Mouse (Mus musculus): ENCODE measurements around the gene Il5. TPM values are rescaled to one million over a fixed set of nuclear protein-coding genes. Genes with fewer than 3 reads are reported as not detected.

Gene Il5
- polyA plus RNA-seq (2015; fragmentation: Nextera tagmentation; extraction: Ambion mirVana), result not detected in 2 replicates

- no peaks in the 10 kb centered on the region for H3K4me1 ChIP-seq (ENCODE audit: insufficient read depth, low read length)
Observed at GRCm38 (mm10) chr11:53720715-53721114, at the start of gene Il5. Gene Il5, plus strand, starts transcription at chr11:53720794.

DNA sequence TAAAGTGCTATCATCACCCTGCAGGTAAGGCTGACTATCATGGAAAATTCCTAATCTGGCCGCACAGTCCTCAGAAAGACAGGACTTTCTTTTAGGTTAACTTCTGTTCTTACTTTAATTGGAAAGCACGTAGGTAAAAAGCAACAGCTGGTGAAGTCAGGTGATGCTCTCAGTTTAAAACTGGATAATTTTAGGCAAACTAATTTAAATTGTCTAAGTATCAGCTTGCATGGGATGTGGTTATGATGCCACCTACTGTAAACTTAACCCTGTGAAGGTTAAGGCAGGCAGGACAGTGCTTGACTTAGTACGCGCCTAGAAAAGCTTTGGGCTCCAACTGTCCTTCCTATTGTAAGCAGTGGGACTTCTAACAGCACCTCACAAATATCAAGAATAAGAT, 49.2 kb upstream of the Il5 start:
- Histone ChIP-seq H3K4me3 (ENCODE audit: low read length) (no peak overlapping the region), H3K9me3 (ENCODE audit: low read length) (no peaks in the 10 kb centered on the region), H3K4me1 (ENCODE audit: insufficient read depth, low read length) (no peaks in the 10 kb centered on the region), H3K27ac (ENCODE audit: low read length) (no peak overlapping the region), H3K9ac (replicated peaks; ENCODE audit: low read length) (no peak overlapping the region), H3K36me3 (ENCODE audit: insufficient read depth, low read length) (peaks cover 51% of the 10 kb centered on the region), H3K4me2 (replicated peaks; ENCODE audit: low read depth, low read length) (no peak overlapping the region), H3K27me3 (ENCODE audit: insufficient read depth, low read length) (no peaks in the 10 kb centered on the region)
- 96% methylated on average over 4 of the region's 4 CpGs for WGBS
- no peak for ATAC-seq (ENCODE audit: low FRiP score, low TSS enrichment)

More at GRCm38 (mm10) chr11:53720715-53721114, at the start of gene Il5:
- Histone ChIP-seq H3K4me2 (replicated peaks; ENCODE audit: low read depth, low read length) (no peak within 1 kb of the TSS), H3K27me3 (ENCODE audit: insufficient read depth, low read length) (no peaks in the 10 kb centered on the region), H3K9ac (replicated peaks; ENCODE audit: low read length) (no peak within 1 kb of the TSS), H3K4me3 (ENCODE audit: low read length) (no peak within 1 kb of the TSS), H3K27ac (ENCODE audit: low read length) (no peak within 1 kb of the TSS), H3K9me3 (ENCODE audit: low read length) (no peaks in the 10 kb centered on the region), H3K36me3 (ENCODE audit: insufficient read depth, low read length) (no peaks in the 10 kb centered on the region)
- no peak for ATAC-seq (ENCODE audit: low FRiP score, low TSS enrichment)
- WGBS, result 77% methylated on average over 6 of the region's 6 CpGs

DNA sequence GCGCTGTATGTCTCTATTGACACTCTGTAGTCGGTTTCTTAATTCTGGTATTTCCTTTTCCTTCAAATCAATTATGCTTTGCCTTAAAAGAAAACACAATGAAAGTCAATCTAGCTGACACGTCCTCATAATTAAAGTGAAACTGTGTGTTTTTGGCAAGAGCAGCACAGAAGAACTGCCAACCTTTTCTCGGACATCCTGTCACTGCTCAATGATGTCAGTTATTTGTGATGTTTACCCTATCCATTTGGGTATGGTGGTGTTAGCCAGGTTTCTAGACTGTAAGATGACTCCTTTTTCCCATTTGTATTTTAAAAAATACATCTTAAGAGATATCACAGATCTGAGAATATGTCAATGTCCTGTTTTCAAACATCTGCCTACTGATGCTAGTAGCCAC, 40.5 kb upstream of the Il5 start:
- Histone ChIP-seq H3K27ac (ENCODE audit: low read length) (no peak overlapping the region), H3K4me1 (ENCODE audit: insufficient read depth, low read length) (no peaks in the 10 kb centered on the region), H3K4me2 (replicated peaks; ENCODE audit: low read depth, low read length) (no peak overlapping the region), H3K27me3 (ENCODE audit: insufficient read depth, low read length) (no peaks in the 10 kb centered on the region), H3K36me3 (ENCODE audit: insufficient read depth, low read length) (peaks cover 36% of the 10 kb centered on the region), H3K9me3 (ENCODE audit: low read length) (no peaks in the 10 kb centered on the region), H3K9ac (replicated peaks; ENCODE audit: low read length) (no peak overlapping the region), H3K4me3 (ENCODE audit: low read length) (no peak overlapping the region)
- 78% methylated on average over 4 of the region's 4 CpGs for WGBS
- ATAC-seq (ENCODE audit: low FRiP score, low TSS enrichment), result no peak

DNA sequence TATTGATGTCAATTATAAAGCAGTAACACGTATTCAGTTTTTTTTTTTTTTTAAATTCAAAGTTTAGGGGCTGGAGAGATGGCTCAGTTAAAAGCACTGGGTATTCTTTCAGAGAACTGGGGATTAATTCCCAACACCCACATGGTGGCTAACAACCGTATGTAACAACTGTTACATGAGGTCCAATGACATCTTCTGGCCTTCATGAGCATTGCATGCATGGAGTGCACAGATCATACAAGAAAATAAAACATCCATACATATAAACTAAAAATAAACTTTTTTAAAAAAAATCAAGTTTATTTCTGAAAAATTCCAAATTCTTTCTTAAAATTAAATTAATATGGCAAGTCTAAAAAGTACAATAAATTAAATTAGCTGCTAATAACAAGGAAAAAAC, 38.9 kb upstream of the Il5 start:
- H3K9ac ChIP-seq (replicated peaks; ENCODE audit: low read length), result no peak overlapping the region
- H3K36me3 ChIP-seq (ENCODE audit: insufficient read depth, low read length), result peaks cover 32% of the 10 kb centered on the region
- H3K4me2 ChIP-seq (replicated peaks; ENCODE audit: low read depth, low read length), result no peak overlapping the region
- H3K9me3 ChIP-seq (ENCODE audit: low read length), result no peaks in the 10 kb centered on the region
- no peak for ATAC-seq (ENCODE audit: low FRiP score, low TSS enrichment)
- no peaks in the 10 kb centered on the region for H3K4me1 ChIP-seq (ENCODE audit: insufficient read depth, low read length)
- 89% methylated on average over 2 of the region's 2 CpGs for WGBS
- no peak overlapping the region for H3K27ac ChIP-seq (ENCODE audit: low read length)
- no peak overlapping the region for H3K4me3 ChIP-seq (ENCODE audit: low read length)
- H3K27me3 ChIP-seq (ENCODE audit: insufficient read depth, low read length), result no peaks in the 10 kb centered on the region

DNA sequence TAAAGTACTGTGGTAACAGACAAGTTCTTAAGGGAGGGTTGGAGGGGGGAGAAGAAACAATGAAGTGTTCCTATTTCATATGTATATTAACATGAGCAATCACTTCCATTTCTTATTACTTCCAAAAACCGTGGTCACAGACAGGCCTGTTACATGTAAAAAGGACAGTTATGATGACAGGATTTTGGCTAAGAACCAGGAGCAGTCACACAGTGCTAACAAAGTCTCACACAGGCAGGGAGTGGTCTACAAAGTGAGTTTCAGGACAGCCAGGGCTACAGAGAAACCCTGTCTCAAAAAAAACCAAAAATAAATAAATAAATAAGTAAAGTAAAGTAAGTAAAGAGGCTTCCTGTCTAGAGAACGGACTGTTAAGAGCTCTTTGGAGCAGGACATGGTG, 38.4 kb upstream of the Il5 start:
- Histone ChIP-seq H3K9me3 (ENCODE audit: low read length) (no peaks in the 10 kb centered on the region), H3K4me3 (ENCODE audit: low read length) (no peak overlapping the region), H3K9ac (replicated peaks; ENCODE audit: low read length) (no peak overlapping the region), H3K36me3 (ENCODE audit: insufficient read depth, low read length) (peaks cover 32% of the 10 kb centered on the region), H3K27me3 (ENCODE audit: insufficient read depth, low read length) (no peaks in the 10 kb centered on the region), H3K4me2 (replicated peaks; ENCODE audit: low read depth, low read length) (no peak overlapping the region), H3K27ac (ENCODE audit: low read length) (no peak overlapping the region), H3K4me1 (ENCODE audit: insufficient read depth, low read length) (no peaks in the 10 kb centered on the region)
- WGBS, result 66% methylated on average over 2 of the region's 2 CpGs
- ATAC-seq (ENCODE audit: low FRiP score, low TSS enrichment), result no peak

DNA sequence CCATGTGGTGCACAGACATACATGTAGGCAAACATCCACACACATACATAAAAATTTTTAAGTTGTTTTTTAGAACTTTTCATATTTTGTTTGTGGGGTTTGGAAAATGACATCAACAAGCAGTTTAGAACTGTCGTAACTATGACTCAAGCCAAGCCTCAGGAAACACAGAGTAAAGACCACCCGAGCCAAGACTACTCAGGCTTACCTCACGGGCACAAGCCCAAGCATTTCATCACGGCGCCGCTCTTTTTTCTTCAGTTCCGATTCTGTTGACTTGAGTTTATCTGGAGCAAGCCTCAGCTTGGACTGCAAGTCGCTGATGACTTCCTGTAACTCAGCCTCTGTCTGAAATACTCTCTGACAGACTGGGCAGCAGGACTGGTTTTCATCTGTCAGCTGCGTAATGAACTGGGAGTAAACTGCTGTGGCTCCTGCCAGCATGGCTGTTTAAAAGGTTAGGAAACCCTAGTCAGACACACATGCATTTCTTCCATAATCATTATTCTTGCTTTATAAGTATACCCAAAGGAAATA, 37.5 kb upstream of the Il5 start:
- H3K27me3 ChIP-seq (ENCODE audit: insufficient read depth, low read length), result no peaks in the 10 kb centered on the region
- no peak overlapping the region for H3K27ac ChIP-seq (ENCODE audit: low read length)
- peaks cover 26% of the 10 kb centered on the region for H3K36me3 ChIP-seq (ENCODE audit: insufficient read depth, low read length)
- ATAC-seq (ENCODE audit: low FRiP score, low TSS enrichment), result no peak
- H3K9me3 ChIP-seq (ENCODE audit: low read length), result no peaks in the 10 kb centered on the region
- H3K4me3 ChIP-seq (ENCODE audit: low read length), result no peak overlapping the region
- no peak overlapping the region for H3K4me2 ChIP-seq (replicated peaks; ENCODE audit: low read depth, low read length)
- no peak overlapping the region for H3K9ac ChIP-seq (replicated peaks; ENCODE audit: low read length)
- 88% methylated on average over 9 of the region's 9 CpGs for WGBS
- no peaks in the 10 kb centered on the region for H3K4me1 ChIP-seq (ENCODE audit: insufficient read depth, low read length)

GRCm38 (mm10) chr11:53691979-53692378, 28.6 kb upstream of the Il5 start:
- no peak overlapping the region for H3K27ac ChIP-seq (ENCODE audit: low read length)
- no peaks in the 10 kb centered on the region for H3K4me1 ChIP-seq (ENCODE audit: insufficient read depth, low read length)
- ATAC-seq (ENCODE audit: low FRiP score, low TSS enrichment), result no peak
- peaks cover 21% of the 10 kb centered on the region for H3K36me3 ChIP-seq (ENCODE audit: insufficient read depth, low read length)
- no peaks in the 10 kb centered on the region for H3K9me3 ChIP-seq (ENCODE audit: low read length)
- no peaks in the 10 kb centered on the region for H3K27me3 ChIP-seq (ENCODE audit: insufficient read depth, low read length)
- WGBS, result 52% methylated on average over 10 of the region's 10 CpGs
- no peak overlapping the region for H3K4me2 ChIP-seq (replicated peaks; ENCODE audit: low read depth, low read length)
- H3K4me3 ChIP-seq (ENCODE audit: low read length), result no peak overlapping the region
- no peak overlapping the region for H3K9ac ChIP-seq (replicated peaks; ENCODE audit: low read length)

- WGBS, result 91% methylated on average over 2 of the region's 2 CpGs
- Histone ChIP-seq H3K27ac (ENCODE audit: low read length) (no peak overlapping the region), H3K36me3 (ENCODE audit: insufficient read depth, low read length) (peaks cover 39% of the 10 kb centered on the region), H3K4me3 (ENCODE audit: low read length) (no peak overlapping the region), H3K9me3 (ENCODE audit: low read length) (no peaks in the 10 kb centered on the region), H3K4me2 (replicated peaks; ENCODE audit: low read depth, low read length) (no peak overlapping the region), H3K27me3 (ENCODE audit: insufficient read depth, low read length) (no peaks in the 10 kb centered on the region), H3K4me1 (ENCODE audit: insufficient read depth, low read length) (no peaks in the 10 kb centered on the region), H3K9ac (replicated peaks; ENCODE audit: low read length) (no peak overlapping the region)
- no peak for ATAC-seq (ENCODE audit: low FRiP score, low TSS enrichment)
Observed at GRCm38 (mm10) chr11:53698521-53698920, 22.1 kb upstream of the Il5 start.

GRCm38 (mm10) chr11:53699351-53699750, 21.2 kb upstream of the Il5 start:
- Histone ChIP-seq H3K9ac (replicated peaks; ENCODE audit: low read length) (no peak overlapping the region), H3K9me3 (ENCODE audit: low read length) (no peaks in the 10 kb centered on the region), H3K4me1 (ENCODE audit: insufficient read depth, low read length) (no peaks in the 10 kb centered on the region), H3K36me3 (ENCODE audit: insufficient read depth, low read length) (peaks cover 39% of the 10 kb centered on the region), H3K27ac (ENCODE audit: low read length) (no peak overlapping the region), H3K4me3 (ENCODE audit: low read length) (no peak overlapping the region), H3K27me3 (ENCODE audit: insufficient read depth, low read length) (no peaks in the 10 kb centered on the region), H3K4me2 (replicated peaks; ENCODE audit: low read depth, low read length) (no peak overlapping the region)
- 91% methylated on average over 4 of the region's 4 CpGs for WGBS
- ATAC-seq (ENCODE audit: low FRiP score, low TSS enrichment), result no peak

DNA sequence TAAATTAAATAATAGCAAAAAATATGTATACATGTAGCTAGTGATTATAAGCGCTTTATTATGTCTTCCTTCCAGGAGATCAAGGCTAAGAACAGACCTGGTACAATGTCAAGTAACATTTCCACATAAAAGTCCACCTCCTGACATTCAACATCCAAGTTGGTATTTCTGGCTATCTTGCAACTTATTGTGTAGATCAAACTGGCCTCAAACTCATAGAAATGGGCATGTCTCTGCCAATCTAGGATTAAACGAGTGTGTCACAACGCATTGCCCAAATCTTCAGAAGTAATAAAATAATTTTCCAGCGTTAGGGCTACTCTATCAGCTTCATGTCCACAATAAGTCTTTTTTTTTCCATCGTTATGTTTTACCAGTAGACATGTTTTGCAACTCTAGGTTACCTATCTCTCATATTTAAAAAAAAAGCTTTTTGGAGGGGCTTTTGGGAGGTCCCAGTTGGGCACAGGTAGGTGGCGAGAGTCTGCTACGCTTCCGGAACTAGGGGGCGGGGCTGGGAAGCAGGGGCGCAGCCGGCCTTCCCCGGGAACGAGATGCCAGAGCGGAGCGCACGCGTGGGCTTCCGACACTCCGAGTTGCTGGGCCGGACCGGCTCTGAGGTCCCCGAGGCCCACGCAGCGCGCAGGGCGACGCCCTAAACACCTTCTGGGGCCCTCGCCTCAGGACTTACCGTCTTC, 14.2 kb upstream of the Il5 start:
- peak overlapping the region; percentile 90 for H3K9ac ChIP-seq (replicated peaks; ENCODE audit: low read length)
- H3K36me3 ChIP-seq (ENCODE audit: insufficient read depth, low read length), result peaks cover 2% of the 10 kb centered on the region; the same call in 1 of the 2 replicates
- peak overlapping the region; percentile 82 for H3K4me3 ChIP-seq (ENCODE audit: low read length)
- peaks cover 5% of the 10 kb centered on the region; the same call in 1 of the 2 replicates for H3K4me1 ChIP-seq (ENCODE audit: insufficient read depth, low read length)
- peak overlapping the region; percentile 91 for H3K27ac ChIP-seq (ENCODE audit: low read length)
- H3K4me2 ChIP-seq (replicated peaks; ENCODE audit: low read depth, low read length), result peak overlapping the region; percentile 82
- no peaks in the 10 kb centered on the region for H3K9me3 ChIP-seq (ENCODE audit: low read length)
- no peaks in the 10 kb centered on the region for H3K27me3 ChIP-seq (ENCODE audit: insufficient read depth, low read length)
- 5% methylated on average over 29 of the region's 29 CpGs for WGBS
- peak; percentile 75 for ATAC-seq (ENCODE audit: low FRiP score, low TSS enrichment)
